Mouse (Mus musculus) ES-E14 (cell line): Measurements from ENCODE around the gene Agap1.

ENCODE experiments used
- HCFC1 ChIP-seq: IDR thresholded peaks from 2 replicates; pipeline ENCODE4 v1.6.1; 2012; ENCODE audit warnings: low read length, inconsistent platforms, borderline replicate concordance; ENCODE audit not compliant: insufficient read depth
- MAFK ChIP-seq: IDR thresholded peaks from 2 replicates; pipeline ENCODE4 v1.6.1; 2014; ENCODE audit warnings: mild to moderate bottlenecking, low read depth, low read length, inconsistent platforms; ENCODE audit not compliant: insufficient read depth
- ZC3H11A ChIP-seq: IDR thresholded peaks from 2 replicates; pipeline ENCODE4 v1.6.1; 2012; ENCODE audit warnings: low read depth, mild to moderate bottlenecking, inconsistent platforms, low read length, borderline replicate concordance
- ZNF384 ChIP-seq: IDR thresholded peaks from 2 replicates; pipeline ENCODE4 v1.6.1; 2012; ENCODE audit warnings: low read depth, low read length, inconsistent platforms

DNA sequence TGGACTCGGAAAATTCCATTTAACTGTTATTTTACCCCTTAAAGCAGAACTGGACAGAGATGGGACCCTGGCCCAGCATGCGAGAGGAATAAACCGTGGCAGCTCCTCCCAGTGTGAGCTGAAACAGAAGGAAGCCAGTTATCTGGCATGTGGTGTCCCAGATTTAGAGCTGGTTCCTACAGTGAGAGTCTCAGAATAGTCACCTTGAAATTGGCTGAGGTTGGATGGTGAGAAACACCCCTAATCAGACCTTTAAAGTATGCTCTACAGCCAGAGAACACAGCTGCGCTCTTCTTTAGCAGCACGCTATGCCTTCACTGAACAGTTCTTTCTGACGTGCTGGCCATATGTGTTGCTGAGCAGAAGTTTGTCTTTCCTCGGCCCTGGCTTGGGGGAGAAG lies 168.2 kb downstream of the Agap1 start:
- TF ChIP-seq ZNF384 (no peak), ZC3H11A (no peak), MAFK (no peak), HCFC1 (no peak)
